In genomic region chr16:10548938-10549337, GRCm38 (mm10) we compare ENCODE assay signal across 18 mouse cellular contexts. TPM values are rescaled to one million over a fixed set of nuclear protein-coding genes. Genes with fewer than 3 reads are reported as not detected.
DNase-seq lines count a peak whose midpoint lies in the region; ATAC-seq and TF ChIP-seq lines count a peak whose summit lies in the region.
"Had no signal": no experiment of that assay in that cellular context is flagged by ENCODE, and none has a peak within 500 bp of the region (broad histone marks: within the 10 kb centered on the region; RNA-seq: fewer than 3 reads in every experiment).

No protein-coding gene starts in this region.

- no peak overlapping the region; the same call in 1 of the 2 replicates for H3K4me3 ChIP-seq in layer of hippocampus, adult 2 months
- H3K4me3 ChIP-seq: embryonic facial prominence, embryonic 10.5 days; embryonic facial prominence, embryonic 12.5 days; forebrain, embryonic 13.5 days; forebrain, embryonic 15.5 days had no signal

- no peak for ATAC-seq in cerebellum, adult (ENCODE audit: insufficient number of reproducible peaks, low FRiP score, low TSS enrichment)
- ATAC-seq: forebrain, embryonic 13.5 days; forebrain, embryonic 15.5 days; forebrain, postnatal 0 days had no signal

- H3K27ac ChIP-seq in layer of hippocampus, adult 2 months: peak overlapping the region; percentile 85
- H3K27ac ChIP-seq: embryonic facial prominence, embryonic 10.5 days; embryonic facial prominence, embryonic 12.5 days; forebrain, embryonic 13.5 days; forebrain, embryonic 15.5 days had no signal

- no peak for TF ChIP-seq CTCF in layer of hippocampus, adult 2 months (conservative IDR thresholded peaks at IDR 0.05)

- DNase-seq in cerebellum, adult 9-10 months: peak; percentile 54
- no peak for DNase-seq in layer of hippocampus, adult 2 months (ENCODE audit: low spot score in 2 of 2)
- no peak for DNase-seq in layer of hippocampus, adult 18-20 months (ENCODE audit: low spot score in 2 of 2)
- peak; percentile 50 for DNase-seq in adipocyte (ENCODE audit: low spot score)
- DNase-seq in brain, adult 2 months (ENCODE audit: low read depth, low spot score): peak; percentile 54
- no peak for DNase-seq in adrenal gland, postnatal 36 days
- DNase-seq: adrenal gland, adult 8-10 months; adrenal gland, postnatal 14 days; cerebellum, adult 11 months; cerebellum, adult 18-20 months; cerebellum, adult 9-11 months; cerebellum, postnatal 14 days; forebrain, postnatal 0 days had no signal

RNA-seq across cellular contexts. Expression of gene Clec16a, which starts 3.8 kb away (rescaled TPM):
- 100 to 1,000 TPM in 1 of 2 experiments, 10 to 100 TPM in 1; 98.8 to 105 TPM for total RNA-seq in layer of hippocampus, adult 2 months (2021)
- 10 to 100 TPM; 93.0 to 95.7 TPM for total RNA-seq in layer of hippocampus, adult 18-20 months (2021)
- 10 to 100 TPM; 37.4 to 46.9 TPM for total RNA-seq in adrenal gland, postnatal 36 days (2021)

RNA-seq across cellular contexts. Expression of gene Dexi, which starts 6.1 kb away (rescaled TPM):
- 10 to 100 TPM; 61.8 to 63.1 TPM for total RNA-seq in layer of hippocampus, adult 2 months (2021)
- 10 to 100 TPM; 62.8 to 67.7 TPM for total RNA-seq in layer of hippocampus, adult 18-20 months (2021)
- total RNA-seq in adrenal gland, postnatal 36 days (2021): 10 to 100 TPM; 21.0 to 22.4 TPM

Comparison
In these comparisons a context has a peak if more than half of its experiments do, and no peak if none do; other contexts are left out.
1. DNase-seq: peak in cerebellum, adult 9-10 months (single experiment), adipocyte (single experiment) and brain, adult 2 months (single experiment); none in layer of hippocampus, adult 2 months (0 of 2), layer of hippocampus, adult 18-20 months (0 of 2) and adrenal gland, postnatal 36 days (0 of 2).